Mouse (Mus musculus): ENCODE measurements at regions not wholly inside any gene's neighbourhood (a gene's known extent, or its start where the extent isn't known, plus 50 kb on each side); places are given as distances from the start of the nearest gene placed in this dataset.

DNA sequence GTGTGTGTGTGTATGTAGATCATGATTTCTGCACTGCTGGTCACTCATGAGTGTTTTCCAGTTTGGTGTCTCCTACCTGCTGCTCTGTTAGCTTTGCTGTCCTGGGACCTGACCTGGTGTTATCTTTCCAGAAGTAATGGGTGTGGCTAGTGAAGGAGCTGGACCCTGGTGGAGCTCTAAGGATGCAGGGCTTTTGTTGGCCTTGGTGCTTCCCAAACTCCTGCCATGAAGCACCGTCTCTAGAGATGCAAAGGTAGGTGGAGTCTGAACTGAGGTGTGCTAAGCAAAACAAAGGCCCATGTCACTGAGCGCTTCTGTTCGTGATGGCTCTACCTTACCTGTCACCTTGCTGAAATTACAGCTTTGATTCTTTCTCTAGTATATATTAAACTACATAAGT lies 96.6 kb upstream of the Sulf2 start:
- Histone ChIP-seq H3ac (ENCODE audit: control insufficient read depth, insufficient read length) (no peak overlapping the region), H3K4me3 (no peak overlapping the region), H3K79me2 (ENCODE audit: control insufficient read depth, insufficient read depth) (no peaks in the 10 kb centered on the region), H3K27me3 (ENCODE audit: control insufficient read depth, insufficient read depth, insufficient read length) (peaks cover 10% of the 10 kb centered on the region), H3K4me2 (ENCODE audit: low read depth) (no peak overlapping the region), H3K36me3 (ENCODE audit: control insufficient read depth, insufficient read depth) (no peaks in the 10 kb centered on the region)
- TF ChIP-seq POLR2A (IDR thresholded peaks at IDR 0.05; ENCODE audit: insufficient read length, low read depth): no peak

DNA sequence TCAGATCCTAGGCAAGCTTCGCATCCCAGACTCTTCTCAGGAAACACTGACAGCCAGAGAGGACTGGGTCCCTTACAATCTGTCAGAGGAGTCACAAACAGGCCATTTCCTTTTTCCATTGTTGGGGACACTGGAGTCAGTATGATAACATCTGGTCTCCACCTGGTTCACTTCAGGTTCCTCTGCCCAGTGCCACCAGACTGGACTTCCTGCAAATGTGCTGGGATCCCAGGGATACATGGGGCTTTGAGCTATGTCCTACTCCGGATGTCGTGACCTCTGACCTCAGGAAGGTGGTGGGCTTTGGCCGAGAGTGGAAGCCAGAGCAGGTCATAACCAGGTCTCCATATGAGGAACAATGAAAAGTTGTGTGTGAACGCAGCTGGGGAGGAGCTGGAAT lies 96.0 kb upstream of the Sulf2 start:
- Histone ChIP-seq H3K4me3 (no peak overlapping the region), H3K79me2 (ENCODE audit: control insufficient read depth, insufficient read depth) (no peaks in the 10 kb centered on the region), H3ac (ENCODE audit: control insufficient read depth, insufficient read length) (no peak overlapping the region), H3K27me3 (ENCODE audit: control insufficient read depth, insufficient read depth, insufficient read length) (peaks cover 17% of the 10 kb centered on the region), H3K36me3 (ENCODE audit: control insufficient read depth, insufficient read depth) (no peaks in the 10 kb centered on the region), H3K4me2 (ENCODE audit: low read depth) (no peak overlapping the region)
- TF ChIP-seq POLR2AphosphoS2 (IDR thresholded peaks at IDR 0.05; ENCODE audit: insufficient read length, low read depth) (no peak), SRF (IDR thresholded peaks at IDR 0.05; ENCODE audit: control insufficient read depth, insufficient read length, low read depth) (no peak), TCF3 (IDR thresholded peaks at IDR 0.05; ENCODE audit: insufficient read length, low read depth) (no peak), REST (IDR thresholded peaks at IDR 0.05; ENCODE audit: insufficient read depth, insufficient read length) (no peak), CEBPB (IDR thresholded peaks at IDR 0.05; ENCODE audit: insufficient read depth, poor library complexity, severe bottlenecking) (no peak), MAX (IDR thresholded peaks at IDR 0.05; ENCODE audit: low read depth) (no peak), MYOD1 (IDR thresholded peaks at IDR 0.05; ENCODE audit: control insufficient read depth in 1 of 3, insufficient read length in 2 of 3, low read depth in 2 of 3) (no peak), POLR2A (IDR thresholded peaks at IDR 0.05; ENCODE audit: insufficient read length, low read depth) (no peak), MYOG (IDR thresholded peaks at IDR 0.05; ENCODE audit: control insufficient read depth in 1 of 3, insufficient read depth in 1 of 3, insufficient read length in 2 of 3, low read depth in 2 of 3) (no peak), E2F4 (IDR thresholded peaks at IDR 0.05; ENCODE audit: insufficient read depth) (no peak), USF1 (IDR thresholded peaks at IDR 0.05; ENCODE audit: low read depth) (no peak), TCF12 (IDR thresholded peaks at IDR 0.05; ENCODE audit: insufficient read depth, poor library complexity, severe bottlenecking) (no peak)

DNA sequence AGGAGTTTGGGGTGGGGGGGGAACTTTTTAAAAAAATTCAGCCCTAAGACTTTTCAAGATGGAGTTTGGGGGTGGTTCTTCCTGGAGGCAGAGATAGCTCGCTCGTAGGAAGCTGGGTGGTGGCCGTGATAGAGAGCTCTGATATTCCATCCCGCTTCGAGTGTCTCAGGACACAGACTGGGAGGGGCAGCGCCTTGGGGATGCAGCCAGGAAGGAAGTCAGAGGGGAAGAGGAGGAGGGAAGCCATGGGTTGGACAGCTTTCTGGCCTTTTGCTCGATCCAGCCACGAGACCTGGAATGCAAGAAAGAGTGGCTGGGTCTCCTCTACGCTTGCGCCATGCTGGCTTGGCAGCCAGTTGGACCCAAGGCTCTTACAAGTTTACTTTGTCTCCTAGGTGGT lies 95.1 kb upstream of the Sulf2 start:
- Histone ChIP-seq H3ac (ENCODE audit: control insufficient read depth, insufficient read length) (no peak overlapping the region), H3K79me2 (ENCODE audit: control insufficient read depth, insufficient read depth) (no peaks in the 10 kb centered on the region), H3K4me3 (no peak overlapping the region), H3K36me3 (ENCODE audit: control insufficient read depth, insufficient read depth) (no peaks in the 10 kb centered on the region), H3K27me3 (ENCODE audit: control insufficient read depth, insufficient read depth, insufficient read length) (peaks cover 21% of the 10 kb centered on the region), H3K4me2 (ENCODE audit: low read depth) (no peak overlapping the region)
- TF ChIP-seq E2F4 (IDR thresholded peaks at IDR 0.05; ENCODE audit: insufficient read depth): no peak
- no peak for TF ChIP-seq MYOD1 (IDR thresholded peaks at IDR 0.05; ENCODE audit: control insufficient read depth in 1 of 3, insufficient read length in 2 of 3, low read depth in 2 of 3)
- no peak for TF ChIP-seq POLR2A (IDR thresholded peaks at IDR 0.05; ENCODE audit: insufficient read length, low read depth)
- TF ChIP-seq REST (IDR thresholded peaks at IDR 0.05; ENCODE audit: insufficient read depth, insufficient read length): no peak
- TF ChIP-seq TCF12 (IDR thresholded peaks at IDR 0.05; ENCODE audit: insufficient read depth, poor library complexity, severe bottlenecking): no peak
- TF ChIP-seq CEBPB (IDR thresholded peaks at IDR 0.05; ENCODE audit: insufficient read depth, poor library complexity, severe bottlenecking): no peak
- TF ChIP-seq MAX (IDR thresholded peaks at IDR 0.05; ENCODE audit: low read depth): no peak
- no peak for TF ChIP-seq USF1 (IDR thresholded peaks at IDR 0.05; ENCODE audit: low read depth)
- no peak for TF ChIP-seq TCF3 (IDR thresholded peaks at IDR 0.05; ENCODE audit: insufficient read length, low read depth)
- TF ChIP-seq MYOG (IDR thresholded peaks at IDR 0.05; ENCODE audit: control insufficient read depth in 1 of 3, insufficient read depth in 1 of 3, insufficient read length in 2 of 3, low read depth in 2 of 3): no peak
- no peak for TF ChIP-seq SRF (IDR thresholded peaks at IDR 0.05; ENCODE audit: control insufficient read depth, insufficient read length, low read depth)

DNA sequence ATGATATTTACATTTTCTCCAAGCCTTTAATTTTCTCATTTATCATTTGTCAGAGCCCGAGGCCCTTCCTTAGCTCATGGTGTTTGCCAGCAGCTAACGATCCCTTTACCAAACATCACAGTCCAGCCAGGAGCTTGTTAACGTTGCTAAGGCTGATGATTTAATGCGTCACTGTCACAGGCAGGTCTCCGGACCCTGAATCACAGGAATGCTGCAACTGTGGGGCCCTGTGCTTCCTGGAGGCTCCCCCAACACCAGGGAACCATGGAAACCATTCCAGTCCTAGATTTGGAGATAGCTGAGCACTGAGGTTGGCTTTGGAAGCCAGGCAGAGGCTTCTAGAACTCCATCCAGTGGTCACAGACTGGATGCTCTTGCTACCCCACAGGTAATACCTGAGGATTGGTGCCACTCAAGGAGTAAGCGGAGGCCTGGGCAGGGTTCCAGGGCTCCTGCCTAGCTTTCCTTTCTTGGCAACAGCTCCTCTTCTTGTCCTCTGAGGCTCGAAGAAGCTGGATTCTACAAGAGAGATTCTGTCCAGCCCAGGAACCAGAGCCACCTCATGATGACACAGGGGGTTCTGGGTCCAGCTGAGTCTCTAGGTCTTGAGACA lies 94.0 kb upstream of the Sulf2 start:
- Histone ChIP-seq H3K4me2 (ENCODE audit: low read depth) (no peak overlapping the region), H3ac (ENCODE audit: control insufficient read depth, insufficient read length) (no peak overlapping the region), H3K36me3 (ENCODE audit: control insufficient read depth, insufficient read depth) (no peaks in the 10 kb centered on the region), H3K4me3 (no peak overlapping the region), H3K79me2 (ENCODE audit: control insufficient read depth, insufficient read depth) (no peaks in the 10 kb centered on the region), H3K27me3 (ENCODE audit: control insufficient read depth, insufficient read depth, insufficient read length) (peaks cover 31% of the 10 kb centered on the region)
- TF ChIP-seq MYOG (IDR thresholded peaks at IDR 0.05; ENCODE audit: control insufficient read depth in 1 of 3, insufficient read depth in 1 of 3, insufficient read length in 2 of 3, low read depth in 2 of 3) (no peak), CEBPB (IDR thresholded peaks at IDR 0.05; ENCODE audit: insufficient read depth, poor library complexity, severe bottlenecking) (no peak), POLR2A (IDR thresholded peaks at IDR 0.05; ENCODE audit: insufficient read length, low read depth) (no peak), REST (IDR thresholded peaks at IDR 0.05; ENCODE audit: insufficient read depth, insufficient read length) (no peak)

DNA sequence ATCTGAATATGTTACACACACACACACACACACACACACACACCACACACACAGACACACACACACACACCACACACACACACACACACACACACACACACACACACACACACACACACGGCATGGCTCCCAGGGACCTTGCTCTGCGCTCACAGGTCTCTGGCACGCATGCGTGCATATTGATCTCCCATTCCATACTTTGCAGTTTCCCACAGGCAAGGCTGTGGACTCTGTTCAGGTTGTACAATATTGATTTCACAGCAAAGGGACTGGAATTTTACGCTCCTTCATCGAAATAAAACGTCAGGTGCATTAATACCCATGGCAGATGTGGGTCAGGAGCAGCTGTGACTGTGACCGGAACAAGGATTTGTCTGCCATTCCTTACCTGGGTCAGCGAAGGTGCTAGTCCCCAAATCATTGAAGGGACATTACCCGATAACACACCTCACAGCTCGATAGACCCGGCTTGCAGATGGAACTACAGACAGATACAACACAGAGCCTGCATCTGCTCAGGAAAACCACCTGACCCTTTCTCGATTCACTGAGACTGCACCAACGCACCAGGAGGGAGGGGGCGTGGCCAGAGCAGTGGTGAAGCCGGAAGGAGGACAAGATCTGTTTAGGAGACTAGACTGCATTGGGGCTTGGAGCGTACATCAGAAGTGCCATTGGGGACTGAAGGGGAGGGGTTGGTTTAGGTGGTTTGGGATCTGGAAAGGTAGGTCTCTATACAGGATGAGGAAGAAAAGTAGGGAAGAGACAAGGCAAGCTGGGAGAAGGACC lies 91.1 kb upstream of the Sulf2 start:
- no peak overlapping the region for H3ac ChIP-seq (ENCODE audit: control insufficient read depth, insufficient read length)
- no peak for TF ChIP-seq USF1 (IDR thresholded peaks at IDR 0.05; ENCODE audit: low read depth)
- no peak for TF ChIP-seq TCF12 (IDR thresholded peaks at IDR 0.05; ENCODE audit: insufficient read depth, poor library complexity, severe bottlenecking)
- TF ChIP-seq CEBPB (IDR thresholded peaks at IDR 0.05; ENCODE audit: insufficient read depth, poor library complexity, severe bottlenecking): no peak
- no peak for TF ChIP-seq MYOG (IDR thresholded peaks at IDR 0.05; ENCODE audit: control insufficient read depth in 1 of 3, insufficient read depth in 1 of 3, insufficient read length in 2 of 3, low read depth in 2 of 3)
- TF ChIP-seq SRF (IDR thresholded peaks at IDR 0.05; ENCODE audit: control insufficient read depth, insufficient read length, low read depth): no peak
- TF ChIP-seq E2F4 (IDR thresholded peaks at IDR 0.05; ENCODE audit: insufficient read depth): no peak
- TF ChIP-seq MAX (IDR thresholded peaks at IDR 0.05; ENCODE audit: low read depth): no peak
- no peak for TF ChIP-seq REST (IDR thresholded peaks at IDR 0.05; ENCODE audit: insufficient read depth, insufficient read length)
- no peak for TF ChIP-seq MYOD1 (IDR thresholded peaks at IDR 0.05; ENCODE audit: control insufficient read depth in 1 of 3, insufficient read length in 2 of 3, low read depth in 2 of 3)
- no peak for TF ChIP-seq TCF3 (IDR thresholded peaks at IDR 0.05; ENCODE audit: insufficient read length, low read depth)
- TF ChIP-seq POLR2A (IDR thresholded peaks at IDR 0.05; ENCODE audit: insufficient read length, low read depth): no peak
- no peak for TF ChIP-seq POLR2AphosphoS2 (IDR thresholded peaks at IDR 0.05; ENCODE audit: insufficient read length, low read depth)
- no peaks in the 10 kb centered on the region for H3K36me3 ChIP-seq (ENCODE audit: control insufficient read depth, insufficient read depth)

More for the DNA sequence above, 91.1 kb upstream of the Sulf2 start:
- Histone ChIP-seq H3K79me2 (ENCODE audit: control insufficient read depth, insufficient read depth) (no peaks in the 10 kb centered on the region), H3K4me3 (no peak overlapping the region), H3K27me3 (ENCODE audit: control insufficient read depth, insufficient read depth, insufficient read length) (peaks cover 39% of the 10 kb centered on the region), H3K4me2 (ENCODE audit: low read depth) (no peak overlapping the region)
